Mouse (Mus musculus) liver, embryonic 11.5 days (tissue): ENCODE results near the gene Hsd3b7. TPM values are rescaled to one million over a fixed set of nuclear protein-coding genes. Genes with fewer than 3 reads are reported as not detected.

ENCODE experiments used
- polyA plus RNA-seq: library from polyadenylated mRNA; unstranded; fragments of >200 nt; fragmentation: Nextera tagmentation; extraction: Ambion mirVana; gene quantifications from 2 replicates; pipeline ENCODE4 v1.2.1, GENCODE M21; 2014

Hsd3b7 gene
- polyA plus RNA-seq, 1 experiment from 2014 or later = 32.4 TPM

Other genes starting within 250 kb of the Hsd3b7 start
- 6.9 and 11.1 TPM in 2 replicates for gene Tmem265, start 239.2 kb upstream of the Hsd3b7 start, polyA plus RNA-seq
- 41.6 and 41.7 TPM in 2 replicates for gene Phkg2, start 227.3 kb upstream of the Hsd3b7 start, polyA plus RNA-seq
- gene Ccdc189, start 212.0 kb upstream of the Hsd3b7 start, polyA plus RNA-seq = 5.4 and 6.2 TPM in 2 replicates
- gene Rnf40, start 211.8 kb upstream of the Hsd3b7 start, polyA plus RNA-seq = 44.1 and 49.0 TPM in 2 replicates
- gene Zfp629, start 184.8 kb upstream of the Hsd3b7 start, polyA plus RNA-seq = 8.3 and 9.8 TPM in 2 replicates
- 46.8 and 50.7 TPM in 2 replicates for gene Bcl7c, start 91.7 kb upstream of the Hsd3b7 start, polyA plus RNA-seq
- 5.5 and 5.8 TPM in 2 replicates for gene Ctf1, start 87.9 kb upstream of the Hsd3b7 start, polyA plus RNA-seq
- gene Ctf2, start 68.4 kb upstream of the Hsd3b7 start, polyA plus RNA-seq = 0.25 and 0.40 TPM in 2 replicates
- gene Fbxl19, start 56.1 kb upstream of the Hsd3b7 start, polyA plus RNA-seq = 3.1 and 3.7 TPM in 2 replicates
- 22.0 and 23.7 TPM in 2 replicates for gene Orai3, start 30.8 kb upstream of the Hsd3b7 start, polyA plus RNA-seq
- gene Setd1a, start 23.9 kb upstream of the Hsd3b7 start, polyA plus RNA-seq = 24.2 and 26.0 TPM in 2 replicates
- gene Gm49388, start 15.0 kb upstream of the Hsd3b7 start, polyA plus RNA-seq = not detected in 2 replicates
- gene Stx4a, start 23.7 kb downstream of the Hsd3b7 start, polyA plus RNA-seq = 16.1 and 19.4 TPM in 2 replicates
- 1.5 and 1.9 TPM in 2 replicates for gene Stx1b, start 23.9 kb downstream of the Hsd3b7 start, polyA plus RNA-seq
- 15.1 and 15.8 TPM in 2 replicates for gene Zfp646, start 75.6 kb downstream of the Hsd3b7 start, polyA plus RNA-seq
- 15.2 and 15.9 TPM in 2 replicates for gene Zfp668, start 76.2 kb downstream of the Hsd3b7 start, polyA plus RNA-seq
- gene Prss53, start 90.4 kb downstream of the Hsd3b7 start, polyA plus RNA-seq = 0.40 and 0.48 TPM in 2 replicates
- gene Gm21974, start 94.8 kb downstream of the Hsd3b7 start, polyA plus RNA-seq = 0.08 TPM in 1 of 2 replicates, not detected in the other
- gene Vkorc1, start 95.0 kb downstream of the Hsd3b7 start, polyA plus RNA-seq = 108 and 110 TPM in 2 replicates
- gene Bckdk, start 103.5 kb downstream of the Hsd3b7 start, polyA plus RNA-seq = 126 and 132 TPM in 2 replicates
- 44.2 and 47.0 TPM in 2 replicates for gene Kat8, start 111.9 kb downstream of the Hsd3b7 start, polyA plus RNA-seq
- gene Prss8, start 129.5 kb downstream of the Hsd3b7 start, polyA plus RNA-seq = 3.4 and 6.3 TPM in 2 replicates
- gene Prss36, start 146.1 kb downstream of the Hsd3b7 start, polyA plus RNA-seq = 7.9 and 9.4 TPM in 2 replicates
- 28.1 and 34.4 TPM in 2 replicates for gene Fus, start 166.9 kb downstream of the Hsd3b7 start, polyA plus RNA-seq
- gene Pycard, start 193.3 kb downstream of the Hsd3b7 start, polyA plus RNA-seq = 46.3 and 51.1 TPM in 2 replicates
- not detected in 2 replicates for gene Trim72, start 203.3 kb downstream of the Hsd3b7 start, polyA plus RNA-seq